Mouse (Mus musculus) heart, postnatal 14 days (tissue): ENCODE measurements around the gene Ankrd6. TPM values are rescaled to one million over a fixed set of nuclear protein-coding genes. Genes with fewer than 3 reads are reported as not detected.

ENCODE experiments used
- DNase-seq, 2 experiments: peaks; one replicate each; pipeline ENCODE4 v3.0.0; 2021 to 2022
- intact Hi-C: fragments of 180-260 bp; cut with DNase I; formaldehyde crosslinking; loops from one replicate; pipeline ENCODE4 v1.15.1; 2025
- total RNA-seq, 2 experiments: library from RNA; stranded (reverse); gene quantifications; 2 replicates each; pipeline ENCODE4 v1.2.3; 2021

Gene Ankrd6
- total RNA-seq, 2 experiments from 2014 or later, result 3.0 to 4.1 TPM

GRCm38 (mm10) chr4:32864131-32864866, 86.3 kb downstream of the Ankrd6 start:
- DNase-seq, result no peak
- intact Hi-C loops, result no loop called here

- DNase-seq, result no peak
- intact Hi-C loops, result no loop called here
Measured at GRCm38 (mm10) chr4:32863447-32864130, 87.1 kb downstream of the Ankrd6 start.

- intact Hi-C loops, result no loop called here
- no peak for DNase-seq
Measured at GRCm38 (mm10) chr4:32862751-32863446, 87.7 kb downstream of the Ankrd6 start.

GRCm38 (mm10) chr4:32862011-32862750, 88.5 kb downstream of the Ankrd6 start:
- intact Hi-C loops, result no loop called here
- peak in 1 of 2 experiments; percentile 14 for DNase-seq

- intact Hi-C loops, result no loop called here
- DNase-seq, result no peak
Measured at GRCm38 (mm10) chr4:32860184-32860965, 90.3 kb downstream of the Ankrd6 start.

- no peak for DNase-seq
- intact Hi-C loops, result no loop called here
Measured at GRCm38 (mm10) chr4:32855580-32855979, 95.1 kb downstream of the Ankrd6 start.

- intact Hi-C loops, result no loop called here
- no peak for DNase-seq
Measured at GRCm38 (mm10) chr4:32854956-32855355, 95.7 kb downstream of the Ankrd6 start.

- intact Hi-C loops, result no loop called here
- DNase-seq, result no peak
Measured at GRCm38 (mm10) chr4:32853609-32854188, 96.9 kb downstream of the Ankrd6 start.

- intact Hi-C loops, result no loop called here
Measured at GRCm38 (mm10) chr4:32852819-32853218, 97.8 kb downstream of the Ankrd6 start.

GRCm38 (mm10) chr4:32852294-32852693, 98.3 kb downstream of the Ankrd6 start:
- no peak for DNase-seq
- intact Hi-C loops, result no loop called here

More at GRCm38 (mm10) chr4:32852819-32853218, 97.8 kb downstream of the Ankrd6 start:
- no peak for DNase-seq

- no peak for DNase-seq
- intact Hi-C loops, result no loop called here
Measured at GRCm38 (mm10) chr4:32838401-32838800, 112.2 kb downstream of the Ankrd6 start.

GRCm38 (mm10) chr4:32836071-32836470, 114.6 kb downstream of the Ankrd6 start:
- no peak for DNase-seq
- intact Hi-C loops, result no loop called here

- intact Hi-C loops, result no loop called here
- no peak for DNase-seq
Measured at GRCm38 (mm10) chr4:32834541-32834940, 116.1 kb downstream of the Ankrd6 start.

- intact Hi-C loops, result no loop called here
Measured at GRCm38 (mm10) chr4:32833494-32834282, 117.0 kb downstream of the Ankrd6 start.

GRCm38 (mm10) chr4:32829316-32829715, 121.3 kb downstream of the Ankrd6 start:
- no peak for DNase-seq
- intact Hi-C loops, result no loop called here

More at GRCm38 (mm10) chr4:32833494-32834282, 117.0 kb downstream of the Ankrd6 start:
- DNase-seq, result no peak

GRCm38 (mm10) chr4:32828385-32829077, 122.1 kb downstream of the Ankrd6 start:
- no peak for DNase-seq
- intact Hi-C loops, result no loop called here

GRCm38 (mm10) chr4:32826925-32827324, 123.7 kb downstream of the Ankrd6 start:
- intact Hi-C loops, result no loop called here
- DNase-seq, result peak; percentile 27 to 37

- no peak for DNase-seq
- intact Hi-C loops, result no loop called here
Measured at GRCm38 (mm10) chr4:32824254-32824653, 126.4 kb downstream of the Ankrd6 start.
